Mouse (Mus musculus): ENCODE data around the gene Slc28a3. TPM values are rescaled to one million over a fixed set of nuclear protein-coding genes. Genes with fewer than 3 reads are reported as not detected.

The Slc28a3 gene
- polyA plus RNA-seq, 1 experiment from 2014 or later: not detected

- Histone ChIP-seq H3K9me3 (replicated peaks) (no peaks in the 10 kb centered on the region), H3K9ac (no peak overlapping the region), H3K36me3 (no peaks in the 10 kb centered on the region), H3K27me3 (peaks cover 13% of the 10 kb centered on the region; the same call in 1 of the 2 replicates), H3K4me3 (no peak overlapping the region), H3K4me1 (peaks cover 4% of the 10 kb centered on the region; the same call in 1 of the 2 replicates), H3K27ac (no peak overlapping the region), H3K4me2 (replicated peaks) (no peak overlapping the region)
- WGBS: 37% methylated on average over 7 of the region's 7 CpGs
- no peak for ATAC-seq (ENCODE audit: low FRiP score)
Observed at GRCm38 (mm10) chr13:58610059-58610458, 618 bp downstream of the Slc28a3 start.

GRCm38 (mm10) chr13:58601201-58601855 lies 9.3 kb downstream of the Slc28a3 start:
- H3K9me3 ChIP-seq (replicated peaks): no peaks in the 10 kb centered on the region
- H3K27me3 ChIP-seq: no peaks in the 10 kb centered on the region
- no peak for ATAC-seq (ENCODE audit: low FRiP score)
- H3K27ac ChIP-seq: no peak overlapping the region
- no peaks in the 10 kb centered on the region for H3K36me3 ChIP-seq
- H3K4me3 ChIP-seq: no peak overlapping the region
- H3K4me2 ChIP-seq (replicated peaks): no peak overlapping the region
- 64% methylated on average over 10 of the region's 10 CpGs for WGBS
- no peaks in the 10 kb centered on the region for H3K4me1 ChIP-seq
- no peak overlapping the region for H3K9ac ChIP-seq

- WGBS: 62% methylated on average over 4 of the region's 4 CpGs
- H3K27me3 ChIP-seq: no peaks in the 10 kb centered on the region
- no peaks in the 10 kb centered on the region for H3K9me3 ChIP-seq (replicated peaks)
- no peak overlapping the region for H3K4me2 ChIP-seq (replicated peaks)
- H3K9ac ChIP-seq: no peak overlapping the region
- no peaks in the 10 kb centered on the region for H3K4me1 ChIP-seq
- H3K4me3 ChIP-seq: no peak overlapping the region
- no peaks in the 10 kb centered on the region for H3K36me3 ChIP-seq
- H3K27ac ChIP-seq: no peak overlapping the region
- no peak for ATAC-seq (ENCODE audit: low FRiP score)
Observed at GRCm38 (mm10) chr13:58598578-58598977, 12.1 kb downstream of the Slc28a3 start.

DNA sequence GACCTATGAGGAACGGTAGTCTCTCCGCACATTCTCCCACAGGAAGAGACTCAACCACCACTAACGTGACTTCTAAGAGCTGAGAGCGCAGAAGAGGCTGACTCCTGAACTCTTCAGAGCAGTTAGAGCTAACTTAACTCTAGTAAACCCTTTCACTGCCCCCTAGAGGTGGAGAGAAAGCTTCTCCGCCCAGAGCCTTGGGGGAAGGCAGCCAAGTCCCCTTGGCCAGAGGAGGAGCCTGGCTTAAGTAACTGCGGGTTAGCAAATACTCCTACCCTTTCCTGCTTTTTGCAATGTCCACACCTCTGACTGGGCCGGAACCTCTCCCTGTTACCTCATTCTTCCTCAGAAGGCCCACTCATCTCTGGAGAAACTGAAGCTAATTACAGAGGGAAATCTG lies 17.5 kb downstream of the Slc28a3 start:
- Histone ChIP-seq H3K4me1 (peaks cover 4% of the 10 kb centered on the region; the same call in 1 of the 2 replicates), H3K27me3 (no peaks in the 10 kb centered on the region), H3K27ac (no peak overlapping the region), H3K36me3 (no peaks in the 10 kb centered on the region), H3K4me2 (replicated peaks) (no peak overlapping the region), H3K9me3 (replicated peaks) (no peaks in the 10 kb centered on the region), H3K4me3 (no peak overlapping the region), H3K9ac (no peak overlapping the region)
- ATAC-seq (ENCODE audit: low FRiP score): no peak
- 31% methylated on average over 7 of the region's 7 CpGs for WGBS

DNA sequence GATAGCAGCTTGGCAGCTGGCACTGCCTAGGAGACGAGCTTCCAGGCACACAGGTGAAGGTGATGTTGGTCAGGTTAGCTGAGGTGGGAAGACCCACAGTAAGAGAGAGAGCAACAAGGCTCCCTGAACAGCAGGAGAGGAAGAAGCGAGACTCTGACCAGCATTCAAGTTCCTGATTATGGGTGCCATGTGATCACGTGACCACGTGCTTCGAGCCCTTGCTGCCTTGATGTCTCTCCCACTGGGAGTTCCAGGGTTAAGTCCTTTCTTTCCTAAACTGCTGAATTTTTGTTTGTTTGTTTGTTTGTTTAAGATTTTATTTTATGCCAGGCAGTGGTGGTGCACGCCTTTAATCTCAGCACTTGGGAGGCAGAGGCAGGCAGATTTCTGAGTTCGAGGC lies 18.8 kb downstream of the Slc28a3 start:
- no peaks in the 10 kb centered on the region for H3K36me3 ChIP-seq
- H3K9me3 ChIP-seq (replicated peaks): no peaks in the 10 kb centered on the region
- no peaks in the 10 kb centered on the region for H3K27me3 ChIP-seq
- H3K27ac ChIP-seq: no peak overlapping the region
- peaks cover 4% of the 10 kb centered on the region; the same call in 1 of the 2 replicates for H3K4me1 ChIP-seq
- 90% methylated on average over 7 of the region's 7 CpGs for WGBS
- no peak overlapping the region for H3K4me2 ChIP-seq (replicated peaks)
- no peak for ATAC-seq (ENCODE audit: low FRiP score)
- no peak overlapping the region for H3K4me3 ChIP-seq
- no peak overlapping the region for H3K9ac ChIP-seq

DNA sequence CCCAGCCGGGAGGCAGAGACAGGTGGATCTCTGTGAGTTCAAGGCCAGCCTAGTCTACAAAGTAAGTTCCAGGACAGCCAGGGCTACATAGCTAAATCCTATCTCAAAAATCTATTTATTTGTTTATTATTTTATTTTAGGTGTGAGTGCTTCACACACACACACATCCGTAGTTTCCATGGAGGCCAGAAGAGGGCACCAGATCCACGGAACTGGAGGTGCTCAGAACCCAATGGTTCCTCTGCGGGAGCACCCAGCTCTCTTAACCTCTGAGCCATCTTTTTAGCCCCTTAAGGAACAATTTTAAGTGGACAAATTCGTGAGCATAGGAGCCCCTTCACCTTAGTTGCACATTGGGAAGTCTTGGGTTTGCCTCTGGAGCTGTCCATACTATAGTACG lies 20.0 kb downstream of the Slc28a3 start:
- Histone ChIP-seq H3K36me3 (no peaks in the 10 kb centered on the region), H3K9ac (no peak overlapping the region), H3K4me2 (replicated peaks) (no peak overlapping the region), H3K27ac (no peak overlapping the region), H3K9me3 (replicated peaks) (no peaks in the 10 kb centered on the region), H3K4me3 (no peak overlapping the region), H3K4me1 (peaks cover 4% of the 10 kb centered on the region; the same call in 1 of the 2 replicates), H3K27me3 (no peaks in the 10 kb centered on the region)
- no peak for ATAC-seq (ENCODE audit: low FRiP score)
- 42% methylated on average over 6 of the region's 6 CpGs for WGBS

- no peak overlapping the region for H3K4me3 ChIP-seq
- H3K4me2 ChIP-seq (replicated peaks): peak overlapping the region; percentile 28
- peak; percentile 66; the same call in 1 of the 2 replicates for ATAC-seq (ENCODE audit: low FRiP score)
- H3K4me1 ChIP-seq: peaks cover 4% of the 10 kb centered on the region; the same call in 1 of the 2 replicates
- WGBS: 2% methylated on average over 9 of the region's 9 CpGs
- no peaks in the 10 kb centered on the region for H3K27me3 ChIP-seq
- no peak overlapping the region for H3K9ac ChIP-seq
- no peaks in the 10 kb centered on the region for H3K9me3 ChIP-seq (replicated peaks)
- no peak overlapping the region for H3K27ac ChIP-seq
- no peaks in the 10 kb centered on the region for H3K36me3 ChIP-seq
Observed at GRCm38 (mm10) chr13:58589517-58589858, 21.2 kb downstream of the Slc28a3 start.

DNA sequence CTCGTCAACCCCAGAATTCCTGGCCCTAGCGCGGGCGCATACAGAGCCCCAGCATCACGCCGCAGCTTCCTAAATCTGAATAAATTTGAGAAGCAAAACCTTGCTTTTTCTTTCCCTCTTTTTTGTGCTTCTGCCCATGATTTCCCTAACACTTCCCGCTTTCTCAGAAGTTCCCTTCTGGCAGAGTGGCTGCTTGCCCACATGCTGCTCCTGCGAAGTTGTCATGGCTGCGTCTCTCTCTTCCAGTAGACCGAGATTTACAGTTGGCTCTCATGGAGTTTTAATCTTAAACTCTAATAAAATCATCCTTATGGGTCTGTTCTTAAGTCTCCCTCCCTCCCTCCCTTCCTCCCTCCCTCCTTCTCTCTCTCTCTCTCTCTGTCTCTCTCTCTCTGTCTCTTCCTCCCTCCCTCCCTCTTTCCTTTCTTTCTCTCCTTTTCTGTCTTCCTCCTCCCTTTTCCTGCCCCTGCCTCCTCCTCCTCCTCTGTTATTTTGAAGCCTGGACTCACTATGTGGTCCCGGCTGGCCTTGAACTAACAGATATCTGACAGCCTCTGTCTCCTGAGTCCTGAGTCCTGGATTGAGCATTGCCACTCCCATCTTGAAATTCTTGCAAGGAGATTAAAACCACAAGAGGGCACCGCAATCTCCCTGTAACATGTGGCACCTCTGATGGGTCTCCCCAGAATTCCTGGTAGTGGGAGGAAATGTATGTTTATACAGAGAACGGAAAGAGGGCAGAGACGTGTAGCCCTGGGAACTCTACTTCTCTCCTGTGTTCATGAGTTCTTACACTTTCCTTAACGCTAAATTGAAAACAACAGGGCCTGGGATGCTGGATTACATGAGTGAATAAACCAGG lies 21.8 kb downstream of the Slc28a3 start:
- no peak overlapping the region for H3K4me3 ChIP-seq
- ATAC-seq (ENCODE audit: low FRiP score): no peak
- peaks cover 4% of the 10 kb centered on the region; the same call in 1 of the 2 replicates for H3K4me1 ChIP-seq
- 54% methylated on average over 15 of the region's 15 CpGs for WGBS
- no peaks in the 10 kb centered on the region for H3K36me3 ChIP-seq
- H3K27ac ChIP-seq: no peak overlapping the region
- no peaks in the 10 kb centered on the region for H3K9me3 ChIP-seq (replicated peaks)
- no peaks in the 10 kb centered on the region for H3K27me3 ChIP-seq
- H3K4me2 ChIP-seq (replicated peaks): peak overlapping the region; percentile 28
- H3K9ac ChIP-seq: no peak overlapping the region

DNA sequence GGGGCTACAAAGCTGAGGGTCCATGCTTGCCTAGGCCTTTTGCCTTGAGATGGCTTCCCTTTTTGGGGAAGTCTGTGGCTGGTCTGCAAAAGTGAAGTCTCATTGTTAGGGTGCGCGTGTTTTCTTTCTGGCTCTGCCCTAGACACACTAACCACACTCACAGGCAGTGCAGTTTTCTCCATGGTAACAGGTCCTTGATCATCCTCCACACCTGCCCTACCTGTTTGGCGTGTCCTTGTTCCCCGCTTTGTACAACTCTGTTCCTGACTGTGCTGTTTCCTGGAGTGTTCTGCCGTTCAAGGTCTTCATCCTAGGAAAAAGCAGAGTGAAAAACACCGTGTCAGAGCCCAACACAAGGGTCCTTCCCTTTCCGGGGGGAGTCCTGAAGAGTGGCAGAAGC lies 22.7 kb downstream of the Slc28a3 start:
- 78% methylated on average over 7 of the region's 7 CpGs for WGBS
- ATAC-seq (ENCODE audit: low FRiP score): no peak

DNA sequence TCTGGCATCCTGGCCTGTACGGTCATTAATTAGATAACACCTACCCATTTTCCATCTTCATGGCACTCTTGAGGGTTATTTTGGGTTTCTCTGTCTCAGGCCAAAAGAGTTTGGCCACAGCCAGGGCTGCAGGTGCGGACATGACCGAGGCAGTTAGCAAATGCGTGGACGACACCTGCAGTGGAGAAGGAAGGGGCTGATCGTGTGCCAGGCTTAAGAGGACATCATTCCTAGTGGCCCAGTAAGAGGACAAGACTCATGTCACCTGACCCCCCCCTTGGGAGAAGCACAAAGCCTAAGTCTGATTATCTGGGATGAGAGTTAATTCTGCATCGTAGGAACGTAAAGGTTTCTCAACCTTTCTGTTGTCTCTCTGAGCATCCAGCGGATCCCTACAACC lies 44.5 kb downstream of the Slc28a3 start:
- H3K4me2 ChIP-seq (replicated peaks): no peak overlapping the region
- no peaks in the 10 kb centered on the region for H3K9me3 ChIP-seq (replicated peaks)
- H3K4me3 ChIP-seq: no peak overlapping the region
- WGBS: 88% methylated on average over 9 of the region's 9 CpGs
- ATAC-seq (ENCODE audit: low FRiP score): no peak
- H3K27me3 ChIP-seq: no peaks in the 10 kb centered on the region
- no peak overlapping the region for H3K27ac ChIP-seq
- no peaks in the 10 kb centered on the region for H3K4me1 ChIP-seq
- H3K9ac ChIP-seq: no peak overlapping the region
- H3K36me3 ChIP-seq: no peaks in the 10 kb centered on the region

More for the DNA sequence above, 22.7 kb downstream of the Slc28a3 start:
- H3K27ac ChIP-seq: no peak overlapping the region
- no peaks in the 10 kb centered on the region for H3K9me3 ChIP-seq (replicated peaks)
- H3K4me3 ChIP-seq: no peak overlapping the region
- peaks cover 4% of the 10 kb centered on the region; the same call in 1 of the 2 replicates for H3K4me1 ChIP-seq
- H3K4me2 ChIP-seq (replicated peaks): no peak overlapping the region
- no peak overlapping the region for H3K9ac ChIP-seq
- no peaks in the 10 kb centered on the region for H3K27me3 ChIP-seq
- no peaks in the 10 kb centered on the region for H3K36me3 ChIP-seq

GRCm38 (mm10) chr13:58560497-58561138 lies 50.1 kb downstream of the Slc28a3 start:
- no peak for ATAC-seq (ENCODE audit: low FRiP score)

DNA sequence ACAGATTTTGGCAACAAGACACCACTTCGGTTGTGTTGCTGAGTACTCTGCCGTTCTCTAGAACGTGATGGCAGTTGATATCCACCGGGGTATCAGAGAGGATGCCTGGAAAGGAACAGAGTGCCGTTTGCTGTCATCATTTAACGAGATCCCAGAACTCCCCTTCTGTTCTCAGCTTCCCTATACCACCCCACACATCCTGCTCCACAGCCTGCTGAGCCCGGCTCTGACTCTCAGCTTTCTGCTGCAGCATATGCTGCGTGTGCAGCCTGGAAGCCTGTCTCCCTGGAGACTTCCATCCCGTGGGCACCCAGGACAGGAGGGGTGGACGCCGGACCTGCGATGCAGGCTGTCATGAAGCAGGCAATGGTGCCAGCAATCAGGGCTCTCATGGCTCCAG lies 52.5 kb downstream of the Slc28a3 start:
- Histone ChIP-seq H3K27ac (no peak overlapping the region), H3K36me3 (no peaks in the 10 kb centered on the region), H3K9ac (no peak overlapping the region), H3K27me3 (no peaks in the 10 kb centered on the region), H3K9me3 (replicated peaks) (no peaks in the 10 kb centered on the region), H3K4me2 (replicated peaks) (no peak overlapping the region), H3K4me1 (peaks cover 3% of the 10 kb centered on the region; the same call in 1 of the 2 replicates), H3K4me3 (no peak overlapping the region)
- WGBS: 84% methylated on average over 12 of the region's 12 CpGs
- ATAC-seq (ENCODE audit: low FRiP score): no peak

More at GRCm38 (mm10) chr13:58560497-58561138, 50.1 kb downstream of the Slc28a3 start:
- Histone ChIP-seq H3K9me3 (replicated peaks) (no peaks in the 10 kb centered on the region), H3K4me1 (peaks cover 3% of the 10 kb centered on the region; the same call in 1 of the 2 replicates), H3K27ac (no peak overlapping the region), H3K4me3 (no peak overlapping the region), H3K4me2 (replicated peaks) (no peak overlapping the region), H3K36me3 (no peaks in the 10 kb centered on the region), H3K27me3 (no peaks in the 10 kb centered on the region), H3K9ac (no peak overlapping the region)
- WGBS: 70% methylated on average over 15 of the region's 15 CpGs

Data from hindbrain, embryonic 12.5 days (tissue).